Mouse (Mus musculus): Measurements from ENCODE around the gene Olfr324.

DNA sequence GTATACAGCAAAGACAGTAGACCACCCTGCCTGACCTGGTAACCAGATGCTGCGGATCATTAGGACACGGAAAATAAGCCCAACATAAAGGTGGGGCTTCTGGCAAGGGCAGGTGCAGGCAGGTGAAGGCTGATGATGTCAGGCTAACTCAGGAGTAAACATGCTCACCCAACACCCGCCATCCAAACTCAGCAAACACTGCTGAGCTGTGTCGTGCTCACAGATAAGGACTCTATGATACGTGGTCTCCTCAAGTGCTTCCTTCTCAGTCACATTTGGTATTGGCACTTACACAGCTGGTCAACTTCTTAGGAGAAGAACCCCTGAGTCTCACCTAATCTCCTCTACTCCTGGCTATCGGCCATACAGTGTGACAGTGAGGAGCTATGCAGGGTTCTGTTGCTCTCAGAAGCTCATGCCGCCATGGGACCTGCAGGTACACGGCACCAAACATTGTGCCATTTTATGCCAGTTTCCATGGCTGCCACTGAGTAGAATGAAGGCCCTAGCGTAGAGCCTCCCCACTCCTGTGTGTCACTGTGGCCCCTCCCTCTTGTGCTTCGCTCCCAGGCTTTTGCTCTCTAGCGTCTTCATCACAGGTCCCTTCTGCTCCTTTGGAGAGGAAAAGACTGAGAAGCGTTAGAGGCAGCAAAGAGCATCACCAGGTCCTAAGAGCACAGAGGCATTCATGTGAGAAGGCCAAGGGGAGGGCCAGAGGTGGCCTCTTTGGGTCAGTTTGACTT, 11.4 kb downstream of the Olfr324 start:
- TF ChIP-seq POLR2A (IDR thresholded peaks at IDR 0.05; ENCODE audit: control insufficient read depth, extremely low read depth, insufficient read depth, low read length, poor library complexity) = no peak
- TF ChIP-seq CTCF (IDR thresholded peaks at IDR 0.05; ENCODE audit: borderline replicate concordance, control insufficient read depth, extremely low read depth, insufficient read depth, low read length, poor library complexity) = no peak

Measured in thymus, adult 2 months (tissue).